ENCODE assay signal across 19 mouse cellular contexts in genomic region chr17:46724477-46725084, GRCm38 (mm10). TPM values are rescaled to one million over a fixed set of nuclear protein-coding genes. Genes with fewer than 3 reads are reported as not detected.
DNase-seq lines count a peak whose midpoint lies in the region; ATAC-seq lines count a peak whose summit lies in the region.
"Had no signal": no experiment of that assay in that cellular context is flagged by ENCODE, and none has a peak within 500 bp of the region (broad histone marks: within the 10 kb centered on the region; RNA-seq: fewer than 3 reads in every experiment).

No protein-coding gene starts in this region.

- H3K4me1 ChIP-seq in heart, embryonic 12.5 days (replicated peaks), result peaks cover 27% of the 10 kb centered on the region
- H3K4me1 ChIP-seq in heart, embryonic 10.5 days, result peaks cover 32% of the 10 kb centered on the region
- no peaks in the 10 kb centered on the region for H3K4me1 ChIP-seq in midbrain, embryonic 11.5 days (ENCODE audit: control insufficient read depth, insufficient read depth, low read length)
- H3K4me1 ChIP-seq in midbrain, embryonic 10.5 days, result peaks cover 11% of the 10 kb centered on the region

- H3K9ac ChIP-seq in heart, embryonic 12.5 days, result no peak overlapping the region
- no peak overlapping the region for H3K9ac ChIP-seq in midbrain, embryonic 11.5 days (ENCODE audit: low read length)
- H3K9ac ChIP-seq: embryonic facial prominence, embryonic 15.5 days; hindbrain, embryonic 14.5 days; intestine, embryonic 15.5 days had no signal

- 81% methylated on average over 19 of the region's 20 CpGs for WGBS in heart, embryonic 12.5 days
- WGBS in heart, embryonic 10.5 days, result 82% methylated on average over 20 of the region's 20 CpGs
- WGBS in midbrain, embryonic 11.5 days, result 83% methylated on average over 20 of the region's 20 CpGs
- 82% methylated on average over 20 of the region's 20 CpGs for WGBS in midbrain, embryonic 10.5 days

- H3K36me3 ChIP-seq in heart, embryonic 12.5 days, result peaks cover 46% of the 10 kb centered on the region
- H3K36me3 ChIP-seq in heart, embryonic 10.5 days, result peaks cover 50% of the 10 kb centered on the region
- H3K36me3 ChIP-seq in midbrain, embryonic 11.5 days (ENCODE audit: control insufficient read depth, insufficient read depth, low read length), result no peaks in the 10 kb centered on the region
- peaks cover 57% of the 10 kb centered on the region for H3K36me3 ChIP-seq in midbrain, embryonic 10.5 days
- H3K36me3 ChIP-seq: heart, embryonic 15.5 days had no signal

- 0 out of 2 replicates have a peak overlapping the region, but pooled peaks have one; percentile 14 for H3K4me2 ChIP-seq in heart, embryonic 12.5 days
- no peak overlapping the region for H3K4me2 ChIP-seq in midbrain, embryonic 11.5 days
- H3K4me2 ChIP-seq: embryonic facial prominence, embryonic 15.5 days; heart, embryonic 15.5 days; hindbrain, embryonic 14.5 days; intestine, embryonic 15.5 days had no signal

- peak; percentile 45 to 52 for DNase-seq in cerebellum, postnatal 10 days
- no peak for DNase-seq in cerebellum, adult 18-20 months
- DNase-seq in heart, embryonic 10.5 days (ENCODE audit: low spot score), result no peak
- DNase-seq in midbrain, embryonic 11.5 days (ENCODE audit: low spot score, missing footprints), result peak; percentile 47
- no peak for DNase-seq in midbrain, embryonic 10.5 days (ENCODE audit: low spot score)
- DNase-seq in right cerebral cortex, postnatal 4 days, result no peak
- DNase-seq: adrenal gland, adult 2 months; adrenal gland, postnatal 25 days; gastrocnemius, postnatal 10 days; heart, adult 2 months; kidney, adult 18-20 months had no signal

- no peak for ATAC-seq in heart, embryonic 12.5 days (ENCODE audit: insufficient number of reproducible peaks, low FRiP score)
- no peak for ATAC-seq in midbrain, embryonic 11.5 days (ENCODE audit: low FRiP score)
- ATAC-seq: intestine, embryonic 15.5 days had no signal

- H3K27ac ChIP-seq in heart, embryonic 12.5 days (ENCODE audit: poor library complexity, severe bottlenecking), result no peak overlapping the region
- H3K27ac ChIP-seq in heart, embryonic 10.5 days, result no peak overlapping the region
- no peak overlapping the region for H3K27ac ChIP-seq in midbrain, embryonic 11.5 days (ENCODE audit: low read depth, low read length)
- no peak overlapping the region for H3K27ac ChIP-seq in midbrain, embryonic 10.5 days (replicated peaks)
- H3K27ac ChIP-seq: embryonic facial prominence, embryonic 15.5 days; heart, adult 2 months; heart, embryonic 15.5 days; hindbrain, embryonic 14.5 days; intestine, embryonic 15.5 days had no signal

- no peaks in the 10 kb centered on the region for H3K9me3 ChIP-seq in heart, embryonic 12.5 days (replicated peaks)
- no peaks in the 10 kb centered on the region for H3K9me3 ChIP-seq in heart, embryonic 10.5 days
- H3K9me3 ChIP-seq in midbrain, embryonic 11.5 days (ENCODE audit: control insufficient read depth, low read length), result no peaks in the 10 kb centered on the region
- H3K9me3 ChIP-seq in midbrain, embryonic 10.5 days (replicated peaks), result no peaks in the 10 kb centered on the region
- H3K9me3 ChIP-seq: embryonic facial prominence, embryonic 15.5 days; heart, embryonic 15.5 days; hindbrain, embryonic 10.5 days; intestine, embryonic 15.5 days had no signal

- H3K4me3 ChIP-seq in heart, embryonic 12.5 days, result no peak overlapping the region
- no peak overlapping the region for H3K4me3 ChIP-seq in heart, embryonic 10.5 days
- H3K4me3 ChIP-seq in midbrain, embryonic 11.5 days (ENCODE audit: low read depth, low read length), result no peak overlapping the region
- H3K4me3 ChIP-seq in midbrain, embryonic 10.5 days, result no peak overlapping the region
- H3K4me3 ChIP-seq: embryonic facial prominence, embryonic 15.5 days; erythroblast, embryonic 14.5 days; heart, adult 2 months; heart, embryonic 15.5 days; intestine, embryonic 15.5 days had no signal

- H3K27me3 ChIP-seq in heart, embryonic 12.5 days (replicated peaks), result peaks cover 19% of the 10 kb centered on the region
- peaks cover 19% of the 10 kb centered on the region for H3K27me3 ChIP-seq in heart, embryonic 10.5 days (ENCODE audit: insufficient read depth, poor library complexity, severe bottlenecking)
- H3K27me3 ChIP-seq in midbrain, embryonic 11.5 days (ENCODE audit: control insufficient read depth, insufficient read depth, low read length), result peaks cover 3% of the 10 kb centered on the region
- peaks cover 19% of the 10 kb centered on the region for H3K27me3 ChIP-seq in midbrain, embryonic 10.5 days (ENCODE audit: low read depth, poor library complexity, severe bottlenecking)

RNA-seq across cellular contexts. Expression of gene Gnmt, which starts 4.4 kb away (rescaled TPM):
- polyA plus RNA-seq in heart, embryonic 12.5 days (2016; fragmentation: Nextera tagmentation; extraction: Ambion mirVana), result 0.38 and 0.90 TPM in 2 replicates
- 0.83 and 2.3 TPM in 2 replicates for polyA plus RNA-seq in heart, embryonic 10.5 days (2016; fragmentation: Nextera tagmentation; extraction: Ambion mirVana)
- polyA plus RNA-seq in midbrain, embryonic 11.5 days (2014; fragmentation: Nextera tagmentation; extraction: Ambion mirVana), result 0.37 and 0.82 TPM in 2 replicates
- polyA plus RNA-seq in midbrain, embryonic 10.5 days (2016; fragmentation: Nextera tagmentation; extraction: Ambion mirVana), result 0.35 and 0.62 TPM in 2 replicates

RNA-seq across cellular contexts. Expression of gene Pex6, which starts 13.3 kb away (rescaled TPM):
- 16.9 and 17.0 TPM in 2 replicates for polyA plus RNA-seq in heart, embryonic 12.5 days (2016; fragmentation: Nextera tagmentation; extraction: Ambion mirVana)
- polyA plus RNA-seq in heart, embryonic 10.5 days (2016; fragmentation: Nextera tagmentation; extraction: Ambion mirVana), result 14.0 and 21.9 TPM in 2 replicates
- polyA plus RNA-seq in midbrain, embryonic 11.5 days (2014; fragmentation: Nextera tagmentation; extraction: Ambion mirVana), result 12.8 and 16.5 TPM in 2 replicates
- 20.5 and 20.8 TPM in 2 replicates for polyA plus RNA-seq in midbrain, embryonic 10.5 days (2016; fragmentation: Nextera tagmentation; extraction: Ambion mirVana)

RNA-seq across cellular contexts. Expression of gene Ppp2r5d, which starts 19.7 kb away (rescaled TPM):
- polyA plus RNA-seq in heart, embryonic 12.5 days (2016; fragmentation: Nextera tagmentation; extraction: Ambion mirVana), result 62.8 TPM in 2 replicates
- 76.8 and 103 TPM in 2 replicates for polyA plus RNA-seq in heart, embryonic 10.5 days (2016; fragmentation: Nextera tagmentation; extraction: Ambion mirVana)
- 106 and 110 TPM in 2 replicates for polyA plus RNA-seq in midbrain, embryonic 11.5 days (2014; fragmentation: Nextera tagmentation; extraction: Ambion mirVana)
- polyA plus RNA-seq in midbrain, embryonic 10.5 days (2016; fragmentation: Nextera tagmentation; extraction: Ambion mirVana), result 140 and 146 TPM in 2 replicates

RNA-seq across cellular contexts. Expression of gene Cnpy3, which starts 27.4 kb away (rescaled TPM):
- 52.2 and 53.0 TPM in 2 replicates for polyA plus RNA-seq in heart, embryonic 12.5 days (2016; fragmentation: Nextera tagmentation; extraction: Ambion mirVana)
- polyA plus RNA-seq in heart, embryonic 10.5 days (2016; fragmentation: Nextera tagmentation; extraction: Ambion mirVana), result 63.2 and 68.4 TPM in 2 replicates
- 49.8 and 56.3 TPM in 2 replicates for polyA plus RNA-seq in midbrain, embryonic 11.5 days (2014; fragmentation: Nextera tagmentation; extraction: Ambion mirVana)
- polyA plus RNA-seq in midbrain, embryonic 10.5 days (2016; fragmentation: Nextera tagmentation; extraction: Ambion mirVana), result 69.5 and 75.0 TPM in 2 replicates

RNA-seq across cellular contexts. Expression of gene Ptcra, which starts 38.9 kb away (rescaled TPM):
- 0.13 and 0.33 TPM in 2 replicates for polyA plus RNA-seq in heart, embryonic 12.5 days (2016; fragmentation: Nextera tagmentation; extraction: Ambion mirVana)
- polyA plus RNA-seq in heart, embryonic 10.5 days (2016; fragmentation: Nextera tagmentation; extraction: Ambion mirVana), result 0.39 and 0.60 TPM in 2 replicates
- polyA plus RNA-seq in midbrain, embryonic 11.5 days (2014; fragmentation: Nextera tagmentation; extraction: Ambion mirVana), result 0.48 and 0.70 TPM in 2 replicates
- 0.53 and 0.55 TPM in 2 replicates for polyA plus RNA-seq in midbrain, embryonic 10.5 days (2016; fragmentation: Nextera tagmentation; extraction: Ambion mirVana)
- polyA plus RNA-seq: adrenal gland, adult 2 months; erythroblast, embryonic 14.5 days; forebrain, embryonic 16.5 days had no signal

Comparison
In these comparisons a context has a peak if more than half of its experiments do, and no peak if none do; other contexts are left out.
1. DNase-seq: peak in cerebellum, postnatal 10 days (2 of 2) and midbrain, embryonic 11.5 days (single experiment); none in cerebellum, adult 18-20 months (0 of 2), heart, embryonic 10.5 days (single experiment), midbrain, embryonic 10.5 days (single experiment) and right cerebral cortex, postnatal 4 days (single experiment).